Mouse (Mus musculus) ovary, postnatal 36 days (tissue): Measurements from ENCODE around the gene Ednra.

Experiments used
- DNase-seq: peaks from one replicate; pipeline ENCODE4 v3.0.0; 2022; ENCODE audit warnings: low spot score, mixed read lengths

The Ednra gene

GRCm38 (mm10) chr8:77724046-77724930 lies at the start of gene Ednra:
TSS of gene Ednra (minus strand) at chr8:77724464.
- peak; percentile 75 for DNase-seq

DNA sequence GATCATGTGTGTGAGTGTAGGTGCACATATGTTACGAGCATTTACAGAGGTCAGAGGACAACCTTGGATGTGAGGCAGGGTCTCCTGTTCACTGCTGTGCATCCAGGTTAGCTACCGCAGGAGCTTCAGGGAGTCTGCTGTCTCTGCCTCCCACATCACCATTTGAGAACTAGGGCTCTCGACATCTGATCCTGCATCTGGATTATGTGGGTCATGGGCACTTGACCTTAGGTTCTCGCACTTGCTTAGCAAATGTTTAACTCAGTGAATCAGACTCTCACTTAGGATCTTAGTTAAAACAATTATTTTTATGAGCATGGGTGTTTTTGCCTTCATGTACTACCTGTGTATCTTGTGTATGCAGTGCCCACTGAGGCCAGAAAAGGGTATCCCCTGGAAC lies 49.6 kb upstream of the Ednra start:
- DNase-seq = no peak

DNA sequence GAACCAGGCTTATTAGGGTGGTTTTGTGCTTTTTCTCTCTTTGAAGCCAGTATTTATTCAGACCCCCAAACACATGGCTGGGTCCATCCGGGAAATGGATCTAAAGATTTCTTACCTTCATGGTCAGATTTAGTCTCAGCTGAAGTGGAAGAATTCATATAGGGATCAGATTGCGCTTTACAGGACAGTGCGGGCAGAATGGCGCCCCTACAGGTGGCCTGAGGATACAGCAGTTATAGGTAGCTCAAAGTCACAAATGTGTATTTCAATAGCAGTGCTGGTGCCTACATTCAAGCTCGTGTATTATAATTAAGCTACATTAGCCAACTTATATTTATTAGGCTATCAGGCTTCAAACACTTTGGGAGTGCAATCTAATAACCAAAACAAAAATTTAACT lies 49.0 kb upstream of the Ednra start:
- DNase-seq = no peak

DNA sequence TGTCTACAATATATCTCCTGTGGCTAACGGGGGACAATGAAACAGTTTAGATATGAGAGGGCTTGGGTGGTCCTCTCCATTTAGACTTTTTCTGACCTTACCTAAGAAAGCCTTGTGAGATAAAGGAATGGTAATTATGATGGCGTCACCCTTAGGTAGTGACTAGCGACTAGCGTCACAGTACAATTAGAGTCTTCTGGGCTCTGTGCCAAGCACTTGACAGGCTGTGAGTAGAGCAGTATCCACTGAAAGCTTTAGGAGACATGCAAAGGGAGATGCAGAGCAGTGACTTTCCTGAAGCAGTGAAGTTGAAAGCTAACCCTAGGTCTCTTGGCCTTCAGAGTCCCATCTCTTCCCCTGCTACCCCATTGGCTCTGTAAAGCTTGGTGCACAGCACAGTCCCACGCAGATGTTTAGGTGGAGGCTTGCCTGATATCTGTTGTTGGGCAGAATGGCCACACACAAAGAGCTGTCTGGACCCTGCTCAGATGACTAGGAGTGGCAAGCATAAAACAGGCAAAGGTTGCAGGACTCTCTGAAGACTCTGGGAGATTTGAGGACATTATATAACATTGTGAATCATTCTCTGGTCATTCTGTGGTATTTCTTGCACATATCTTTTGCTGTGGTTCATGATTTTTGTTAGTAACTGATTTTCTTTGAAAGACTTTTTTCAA lies 48.1 kb upstream of the Ednra start:
- no peak for DNase-seq

DNA sequence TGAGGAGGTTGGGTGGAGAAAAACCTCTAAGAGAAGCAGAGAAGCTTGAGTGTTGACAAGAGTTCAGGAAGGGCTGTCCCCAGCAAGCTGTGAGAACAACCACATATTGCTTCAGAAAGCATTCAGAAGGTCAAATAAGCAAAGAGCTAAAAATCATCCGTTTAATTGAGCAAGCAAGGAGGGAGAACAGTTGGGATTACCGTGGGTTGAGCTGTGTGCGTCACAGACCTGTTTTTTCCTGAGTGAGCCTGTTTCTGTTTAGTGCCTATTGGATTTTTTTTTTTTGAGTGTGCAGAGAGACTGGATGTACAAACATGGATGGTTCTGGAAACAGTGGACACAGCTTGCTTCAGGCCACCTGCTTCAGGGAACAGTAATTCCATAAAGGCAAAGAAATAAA lies 46.7 kb upstream of the Ednra start:
- no peak for DNase-seq

- peak; percentile 72 for DNase-seq
These were observed 44.7 kb upstream of the Ednra start for GRCm38 (mm10) chr8:77768916-77769315.

DNA sequence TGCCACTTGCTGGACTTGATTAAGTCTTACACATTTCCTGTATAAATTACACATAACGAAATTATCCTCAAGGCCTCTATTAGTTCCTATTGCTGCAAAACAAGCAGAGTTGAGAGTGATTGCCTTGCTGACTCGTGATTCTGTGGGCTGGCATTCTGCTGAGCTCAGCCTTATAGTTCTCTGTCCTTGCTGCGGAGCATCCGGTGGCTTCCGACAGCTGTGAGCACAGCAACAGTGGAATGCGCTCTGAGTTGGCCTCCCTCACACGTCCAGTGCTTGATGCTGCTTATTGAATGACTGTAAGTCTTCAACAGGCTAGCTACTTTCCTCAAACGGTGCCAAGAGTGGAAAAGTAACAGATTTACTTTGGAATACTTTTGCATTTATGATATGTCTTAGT lies 40.0 kb upstream of the Ednra start:
- DNase-seq = no peak

GRCm38 (mm10) chr8:77762967-77763366 lies 38.7 kb upstream of the Ednra start:
- DNase-seq = no peak

DNA sequence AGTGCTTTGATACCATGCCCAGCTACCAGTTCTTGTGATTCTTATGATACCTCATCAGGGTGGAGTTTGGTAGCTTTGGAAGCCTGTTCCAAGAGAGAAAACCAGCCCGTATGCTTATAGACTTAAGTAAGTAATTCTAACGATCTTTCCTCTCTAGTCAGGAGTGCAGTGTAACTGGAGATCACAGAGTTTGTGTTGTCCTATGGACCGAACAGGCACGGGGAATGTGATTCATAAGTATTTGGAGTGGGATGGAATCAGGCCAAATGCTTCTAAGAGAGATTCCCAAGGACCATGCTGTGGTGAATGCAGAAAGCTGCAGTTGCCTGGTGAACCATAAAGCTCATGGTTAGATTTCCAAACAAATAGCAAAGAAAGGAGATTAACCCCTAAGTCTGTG lies 31.2 kb upstream of the Ednra start:
- DNase-seq = no peak

- DNase-seq = no peak
These were observed 29.5 kb upstream of the Ednra start for GRCm38 (mm10) chr8:77753796-77754195.

- no peak for DNase-seq
These were observed 27.8 kb upstream of the Ednra start for GRCm38 (mm10) chr8:77752041-77752440.

DNA sequence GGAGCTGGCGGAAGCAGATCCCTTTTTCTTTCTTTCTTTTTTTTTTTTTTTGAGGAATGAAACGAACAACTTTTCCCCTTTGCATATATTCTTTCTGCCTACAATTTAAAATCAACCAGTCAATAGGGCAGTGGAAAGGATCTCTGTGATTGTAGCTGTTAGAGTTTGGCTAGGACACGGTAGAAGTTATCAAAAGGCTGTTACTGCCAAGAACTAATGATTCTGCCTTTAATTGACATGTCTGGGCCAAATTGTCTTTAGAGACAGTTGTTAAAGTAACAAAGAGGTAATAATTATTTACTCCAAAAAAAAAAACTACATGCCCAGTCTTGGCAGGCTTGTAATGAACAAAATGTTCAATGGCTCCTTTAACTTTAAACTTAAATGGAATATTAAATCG lies 26.1 kb upstream of the Ednra start:
- DNase-seq = no peak

DNA sequence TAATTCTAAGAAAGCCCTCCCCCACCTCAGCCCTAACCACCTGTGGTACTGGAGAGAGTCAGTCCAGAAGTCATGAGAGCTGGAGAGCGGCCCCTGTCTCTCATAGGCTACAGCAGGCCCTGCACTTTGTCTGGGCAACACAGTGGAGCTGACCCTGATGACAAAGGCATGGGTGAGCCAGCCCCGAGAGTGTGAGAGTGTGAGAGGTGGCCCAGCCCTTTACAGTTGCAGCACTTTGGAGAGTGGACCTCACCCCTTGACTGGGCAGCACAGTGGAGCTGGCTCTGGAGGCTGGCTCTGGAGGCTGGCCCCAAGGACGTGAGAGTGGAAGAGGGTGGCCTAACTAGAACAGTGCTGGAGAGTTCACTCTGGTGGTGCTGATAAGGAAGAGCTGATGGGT lies 20.2 kb upstream of the Ednra start:
- no peak for DNase-seq

- no peak for DNase-seq
These were observed 18.1 kb upstream of the Ednra start for GRCm38 (mm10) chr8:77742395-77742794.

DNA sequence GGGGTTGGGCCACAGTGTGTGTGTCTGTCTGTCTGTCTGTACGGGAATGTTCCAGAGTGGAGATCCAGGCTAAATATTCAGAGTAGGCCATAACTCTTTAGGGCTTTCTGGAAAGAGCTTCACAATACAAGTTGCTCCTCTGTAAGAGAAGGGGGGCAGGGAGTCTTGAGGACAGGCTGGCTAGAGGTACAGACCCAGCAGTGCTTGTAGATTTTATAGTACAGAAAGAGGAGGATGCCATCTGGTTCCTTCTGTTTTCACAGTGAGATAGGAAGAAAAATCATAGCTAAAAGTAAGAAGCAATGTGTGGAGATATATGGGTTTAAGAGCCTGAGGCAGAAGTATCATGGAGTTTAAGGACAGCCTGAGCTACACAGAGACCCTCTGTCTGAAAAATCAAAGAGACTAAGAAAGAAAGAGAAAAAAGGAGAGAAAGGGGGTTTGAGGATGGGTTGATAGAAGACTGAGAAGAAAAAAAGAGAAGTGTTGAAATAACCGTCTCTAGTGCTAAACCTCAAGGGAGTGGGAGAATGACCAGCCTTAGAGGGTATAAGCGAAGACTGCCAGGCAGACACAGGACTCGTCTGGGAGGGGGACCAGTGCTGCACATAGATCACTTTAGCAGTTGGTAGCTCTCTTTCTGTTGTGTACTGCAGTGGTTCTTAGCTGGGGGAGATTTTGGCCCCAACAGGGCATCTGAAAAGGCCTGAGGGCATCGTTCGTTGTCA lies 16.9 kb upstream of the Ednra start:
- no peak for DNase-seq

GRCm38 (mm10) chr8:77738419-77738818 lies 14.2 kb upstream of the Ednra start:
- no peak for DNase-seq

DNA sequence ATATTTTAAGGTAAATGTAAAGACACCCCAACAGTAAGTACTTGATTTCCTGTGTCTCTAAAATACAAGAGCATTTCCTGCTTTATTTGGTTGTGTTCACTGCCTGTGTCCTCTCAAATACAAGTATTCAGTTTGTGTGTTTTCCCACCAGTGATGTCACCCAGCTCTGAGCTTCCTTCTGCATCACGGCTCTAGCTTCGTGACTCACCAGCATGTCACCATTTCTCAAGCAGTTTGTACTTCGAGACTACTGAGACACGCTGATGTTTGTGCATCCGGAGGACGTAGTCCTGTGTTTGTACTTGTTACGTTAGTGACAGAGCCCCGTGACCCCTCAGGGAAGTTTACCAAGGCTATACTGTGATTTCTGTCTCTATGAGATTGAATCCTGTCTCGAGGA lies 13.1 kb upstream of the Ednra start:
- DNase-seq = no peak

DNA sequence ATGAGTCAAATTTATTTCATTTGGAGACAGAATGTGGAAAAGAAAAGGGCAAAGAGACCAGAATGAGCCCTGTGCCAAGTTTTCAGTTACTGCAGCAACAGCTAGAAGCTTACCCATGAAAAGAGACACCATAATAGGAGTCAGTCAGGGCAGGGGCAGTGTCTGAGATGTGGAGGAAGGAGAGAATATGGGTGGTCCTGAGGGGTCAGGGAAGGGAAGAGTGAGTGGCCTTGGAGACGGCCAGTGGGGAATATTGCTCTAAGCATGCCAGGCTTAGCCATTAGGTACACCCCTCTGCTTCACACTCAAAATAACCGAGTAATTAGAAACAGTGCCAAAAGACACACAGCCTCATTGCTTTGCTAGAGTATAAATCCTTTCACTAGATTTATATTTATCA lies 9.5 kb upstream of the Ednra start:
- no peak for DNase-seq

- no peak for DNase-seq
These were observed 8.7 kb upstream of the Ednra start for GRCm38 (mm10) chr8:77732964-77733363.

DNA sequence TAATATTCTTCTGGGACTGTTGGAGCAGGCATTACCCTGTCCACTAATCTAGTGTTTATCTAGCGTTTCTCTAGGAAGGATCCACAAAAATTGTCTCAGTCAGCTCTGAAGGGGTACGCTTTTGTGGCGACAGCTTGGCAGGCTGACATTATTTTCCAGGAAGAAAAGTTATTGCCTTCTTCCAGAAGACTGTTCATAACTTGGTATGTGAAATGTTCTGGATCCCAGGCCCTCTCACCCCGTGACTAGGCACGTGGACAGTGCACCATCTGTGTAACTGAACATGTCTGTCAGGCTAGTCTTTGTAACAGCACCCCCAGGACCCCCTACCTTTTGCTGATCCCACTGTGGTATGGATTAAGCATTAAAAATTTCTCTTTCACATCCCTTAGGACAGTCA lies 1.1 kb upstream of the Ednra start:
- DNase-seq = no peak

- peak; percentile 70 for DNase-seq
These were observed 674 bp downstream of the Ednra start for GRCm38 (mm10) chr8:77723534-77724045.

DNA sequence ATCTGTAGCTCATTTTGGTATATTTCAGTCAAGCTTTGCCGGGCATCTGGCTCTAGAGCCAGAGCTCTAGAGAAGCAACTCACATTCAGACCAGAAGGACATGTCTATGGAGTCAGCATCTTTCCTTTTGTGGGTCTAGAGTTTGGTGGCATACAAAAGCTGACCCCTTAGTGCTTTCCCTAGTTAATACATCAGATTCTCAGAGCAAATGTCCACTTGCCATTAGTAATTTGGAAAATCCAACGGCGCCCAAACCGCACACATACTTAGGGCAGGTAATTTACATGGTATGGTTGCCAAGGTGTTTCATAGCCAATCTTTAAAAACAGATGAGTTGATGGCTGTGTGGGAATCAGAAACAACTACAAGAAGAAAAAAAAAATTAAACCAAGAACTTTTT lies 1.2 kb downstream of the Ednra start:
- DNase-seq = no peak

DNA sequence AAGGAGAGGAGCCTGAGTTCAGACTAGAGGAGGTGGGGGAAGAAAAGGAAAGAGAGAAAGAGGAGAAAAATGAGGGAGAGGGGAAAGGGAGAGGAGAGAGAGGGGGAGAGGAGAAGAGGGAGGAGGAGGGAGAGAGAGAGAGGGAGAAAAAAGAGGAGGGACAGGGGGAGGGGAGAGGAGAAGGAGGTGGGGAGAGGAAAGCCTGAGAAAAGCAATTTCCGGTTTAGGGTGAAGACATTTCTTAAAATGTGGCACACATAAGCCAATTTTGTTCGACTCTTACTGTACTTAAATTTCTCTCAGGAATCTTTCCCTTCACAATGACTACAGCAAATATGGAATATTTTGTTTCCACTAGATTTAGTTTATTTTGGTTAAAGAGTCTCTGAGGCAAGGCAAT lies 5.3 kb downstream of the Ednra start:
- DNase-seq = no peak
